In the genomic region with DNA sequence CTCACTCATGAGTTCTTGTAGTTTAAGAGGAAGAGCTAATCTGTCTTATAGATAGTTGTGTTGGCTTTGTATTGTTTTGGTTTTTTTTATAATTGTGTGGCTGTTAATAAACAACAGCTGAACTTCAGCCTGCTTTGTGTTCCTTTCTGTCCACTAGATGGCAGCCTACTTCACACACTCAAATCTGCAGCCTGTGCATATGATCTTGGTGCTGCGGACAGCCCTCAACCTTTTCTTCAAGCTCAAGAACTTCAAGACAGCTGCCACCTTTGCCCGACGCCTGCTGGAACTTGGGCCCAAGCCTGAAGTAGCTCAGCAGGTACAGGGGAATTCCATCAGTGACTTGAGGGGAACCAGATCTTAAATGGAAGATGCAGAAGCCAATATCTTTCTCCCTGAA, we compare ENCODE assay signal across 9 mouse cellular contexts. TPM values are rescaled to one million over a fixed set of nuclear protein-coding genes. Genes with fewer than 3 reads are reported as not detected.
DNase-seq lines count a peak whose midpoint lies in the region; ATAC-seq and TF ChIP-seq lines count a peak whose summit lies in the region.
"Had no signal": no experiment of that assay in that cellular context is flagged by ENCODE, and none has a peak within 500 bp of the region (broad histone marks: within the 10 kb centered on the region; RNA-seq: fewer than 3 reads in every experiment).

No protein-coding gene starts in this region.

- TF ChIP-seq POLR2A in bone marrow macrophage, adult 2 months (IDR thresholded peaks at IDR 0.05; ENCODE audit: borderline replicate concordance, low read depth, low read length) = no peak
- TF ChIP-seq POLR2A in embryonic fibroblast, embryonic 13.5 days (IDR thresholded peaks at IDR 0.05; ENCODE audit: low read depth, low read length) = no peak

- peak; percentile 40 for DNase-seq in kidney, adult 18-20 months
- DNase-seq in urinary bladder, adult 18-20 months (ENCODE audit: low spot score in 2 of 2) = no peak

- no peak overlapping the region for H3K9ac ChIP-seq in kidney, embryonic 14.5 days (ENCODE audit: low read depth, low read length)
- H3K9ac ChIP-seq in intestine, postnatal 0 days (ENCODE audit: low read depth, low read length) = no peak overlapping the region

- TF ChIP-seq CTCF in bone marrow macrophage, adult 2 months (IDR thresholded peaks at IDR 0.05; ENCODE audit: low read depth, low read length) = peak; percentile 51; the same call in 1 of the 2 replicates
- TF ChIP-seq CTCF in embryonic fibroblast, embryonic 13.5 days (IDR thresholded peaks at IDR 0.05; ENCODE audit: borderline replicate concordance, insufficient read depth, low read length) = peak; percentile 39; the same call in 1 of the 2 replicates
- peak; percentile 89 for TF ChIP-seq CTCF in intestine, postnatal 0 days (IDR thresholded peaks at IDR 0.05; ENCODE audit: low read depth)

- H3K4me1 ChIP-seq in kidney, embryonic 14.5 days (ENCODE audit: control insufficient read depth, insufficient read depth, low read length) = no peaks in the 10 kb centered on the region
- no peaks in the 10 kb centered on the region for H3K4me1 ChIP-seq in bone marrow macrophage, adult 2 months (ENCODE audit: control insufficient read depth, insufficient read depth, low read length)
- H3K4me1 ChIP-seq in embryonic fibroblast, embryonic 13.5 days (ENCODE audit: control insufficient read depth, insufficient read depth, low read length) = no peaks in the 10 kb centered on the region
- no peaks in the 10 kb centered on the region for H3K4me1 ChIP-seq in intestine, postnatal 0 days (replicated peaks; ENCODE audit: control insufficient read depth, insufficient read depth, low read length)

- peaks cover 88% of the 10 kb centered on the region for H3K36me3 ChIP-seq in kidney, embryonic 14.5 days (ENCODE audit: control insufficient read depth, insufficient read depth, low read length)
- H3K36me3 ChIP-seq in intestine, postnatal 0 days (ENCODE audit: control insufficient read depth, insufficient read depth) = peaks cover 90% of the 10 kb centered on the region

- ATAC-seq in kidney, embryonic 14.5 days (ENCODE audit: low FRiP score, low TSS enrichment) = no peak
- ATAC-seq in CD4-positive, CD25-positive, alpha-beta regulatory T cell, adult 4 months = peak; percentile 78
- no peak for ATAC-seq in intestine, postnatal 0 days
- peak; percentile 95 for ATAC-seq in megakaryocyte progenitor cell, adult 5-6 weeks (replicated peaks; ENCODE audit: poor library complexity)

- H3K27ac ChIP-seq in kidney, embryonic 14.5 days (ENCODE audit: low read depth, low read length) = no peak overlapping the region
- no peak overlapping the region for H3K27ac ChIP-seq in bone marrow macrophage, adult 2 months (ENCODE audit: insufficient read depth, low read depth, low read length)
- no peak overlapping the region for H3K27ac ChIP-seq in embryonic fibroblast, embryonic 13.5 days (ENCODE audit: insufficient read depth, low read length)
- H3K27ac ChIP-seq in intestine, postnatal 0 days (ENCODE audit: low read depth, low read length) = no peak overlapping the region
- H3K27ac ChIP-seq: macrophage had no signal

- no peaks in the 10 kb centered on the region for H3K9me3 ChIP-seq in kidney, embryonic 14.5 days (ENCODE audit: control insufficient read depth, low read length)
- no peaks in the 10 kb centered on the region for H3K9me3 ChIP-seq in intestine, postnatal 0 days (ENCODE audit: control insufficient read depth)

- H3K27me3 ChIP-seq in kidney, embryonic 14.5 days (ENCODE audit: control insufficient read depth, insufficient read depth, low read length) = no peaks in the 10 kb centered on the region
- H3K27me3 ChIP-seq in intestine, postnatal 0 days (replicated peaks; ENCODE audit: control insufficient read depth, insufficient read depth, low read length) = no peaks in the 10 kb centered on the region

- 60% methylated on average over 3 of the region's 3 CpGs for WGBS in kidney, embryonic 14.5 days
- 46% methylated on average over 3 of the region's 3 CpGs for WGBS in intestine, postnatal 0 days

- H3K4me2 ChIP-seq in kidney, embryonic 14.5 days (replicated peaks; ENCODE audit: low read depth, low read length) = no peak overlapping the region
- no peak overlapping the region for H3K4me2 ChIP-seq in intestine, postnatal 0 days (replicated peaks; ENCODE audit: low read depth)

- H3K4me3 ChIP-seq in kidney, embryonic 14.5 days (ENCODE audit: low read length) = no peak overlapping the region
- no peak overlapping the region for H3K4me3 ChIP-seq in bone marrow macrophage, adult 2 months (ENCODE audit: insufficient read depth, low read length)
- H3K4me3 ChIP-seq in embryonic fibroblast, embryonic 13.5 days (ENCODE audit: insufficient read depth, low read length) = no peak overlapping the region
- no peak overlapping the region for H3K4me3 ChIP-seq in intestine, postnatal 0 days (ENCODE audit: low read depth, low read length)

RNA-seq across cellular contexts. Expression of a gene that starts 6.8 kb away (rescaled TPM):
- 95.1 and 138 TPM in 2 replicates for polyA plus RNA-seq in kidney, embryonic 14.5 days (2014; fragmentation: Nextera tagmentation; extraction: Ambion mirVana)
- 100 to 1,000 TPM in 1 of 2 experiments, 10 to 100 TPM in 1; 82.9 to 122 TPM for polyA plus RNA-seq in CD4-positive, CD25-positive, alpha-beta regulatory T cell, adult 4 months (2017; shearing (Covaris generic))
- polyA plus RNA-seq in bone marrow macrophage, adult 2 months (2012; ENCODE audit: insufficient read depth, insufficient read length, missing spikeins) = 56.7 and 64.1 TPM in 2 replicates
- 88.3 and 98.7 TPM in 2 replicates for polyA plus RNA-seq in embryonic fibroblast, embryonic 13.5 days (2011; ENCODE audit: insufficient read length, low read depth, missing spikeins)
- polyA plus RNA-seq in intestine, postnatal 0 days (2015; fragmentation: Nextera tagmentation; extraction: Ambion mirVana) = 132 and 134 TPM in 2 replicates
- total RNA-seq in megakaryocyte progenitor cell, adult 5-6 weeks (2015) = 24.2 and 24.9 TPM in 2 replicates
- 31.2 and 38.4 TPM in 2 replicates for total RNA-seq in megakaryocyte progenitor cell, adult 5-6 weeks (2017)

RNA-seq across cellular contexts. Expression of a gene that starts 28.2 kb away (rescaled TPM):
- polyA plus RNA-seq in kidney, embryonic 14.5 days (2014; fragmentation: Nextera tagmentation; extraction: Ambion mirVana) = 78.3 and 114 TPM in 2 replicates
- polyA plus RNA-seq in CD4-positive, CD25-positive, alpha-beta regulatory T cell, adult 4 months (2017; shearing (Covaris generic)) = 100 to 1,000 TPM in 1 of 2 experiments, 10 to 100 TPM in 1; 76.5 to 132 TPM
- 73.2 and 78.3 TPM in 2 replicates for polyA plus RNA-seq in bone marrow macrophage, adult 2 months (2012; ENCODE audit: insufficient read depth, insufficient read length, missing spikeins)
- polyA plus RNA-seq in embryonic fibroblast, embryonic 13.5 days (2011; ENCODE audit: insufficient read length, low read depth, missing spikeins) = 73.1 and 83.4 TPM in 2 replicates
- polyA plus RNA-seq in intestine, postnatal 0 days (2015; fragmentation: Nextera tagmentation; extraction: Ambion mirVana) = 48.6 and 50.8 TPM in 2 replicates
- total RNA-seq in megakaryocyte progenitor cell, adult 5-6 weeks (2015) = 26.0 and 46.0 TPM in 2 replicates
- 93.6 and 140 TPM in 2 replicates for total RNA-seq in megakaryocyte progenitor cell, adult 5-6 weeks (2017)

RNA-seq across cellular contexts. Expression of a gene that starts 37.1 kb away (rescaled TPM):
- 66.5 and 136 TPM in 2 replicates for polyA plus RNA-seq in kidney, embryonic 14.5 days (2014; fragmentation: Nextera tagmentation; extraction: Ambion mirVana)
- 100 to 1,000 TPM; 105 to 161 TPM for polyA plus RNA-seq in CD4-positive, CD25-positive, alpha-beta regulatory T cell, adult 4 months (2017; shearing (Covaris generic))
- polyA plus RNA-seq in bone marrow macrophage, adult 2 months (2012; ENCODE audit: insufficient read depth, insufficient read length, missing spikeins) = 142 and 144 TPM in 2 replicates
- polyA plus RNA-seq in embryonic fibroblast, embryonic 13.5 days (2011; ENCODE audit: insufficient read length, low read depth, missing spikeins) = 122 and 145 TPM in 2 replicates
- 110 and 115 TPM in 2 replicates for polyA plus RNA-seq in intestine, postnatal 0 days (2015; fragmentation: Nextera tagmentation; extraction: Ambion mirVana)
- 68.0 and 69.0 TPM in 2 replicates for total RNA-seq in megakaryocyte progenitor cell, adult 5-6 weeks (2015)
- 26.3 and 35.5 TPM in 2 replicates for total RNA-seq in megakaryocyte progenitor cell, adult 5-6 weeks (2017)

RNA-seq across cellular contexts. Expression of a gene that starts 37.4 kb away (rescaled TPM):
- 78.1 and 194 TPM in 2 replicates for polyA plus RNA-seq in kidney, embryonic 14.5 days (2014; fragmentation: Nextera tagmentation; extraction: Ambion mirVana)
- 100 to 1,000 TPM in 1 of 2 experiments, 10 to 100 TPM in 1; 97.8 to 161 TPM for polyA plus RNA-seq in CD4-positive, CD25-positive, alpha-beta regulatory T cell, adult 4 months (2017; shearing (Covaris generic))
- polyA plus RNA-seq in bone marrow macrophage, adult 2 months (2012; ENCODE audit: insufficient read depth, insufficient read length, missing spikeins) = 159 and 167 TPM in 2 replicates
- 369 and 398 TPM in 2 replicates for polyA plus RNA-seq in embryonic fibroblast, embryonic 13.5 days (2011; ENCODE audit: insufficient read length, low read depth, missing spikeins)
- polyA plus RNA-seq in intestine, postnatal 0 days (2015; fragmentation: Nextera tagmentation; extraction: Ambion mirVana) = 133 and 139 TPM in 2 replicates
- total RNA-seq in megakaryocyte progenitor cell, adult 5-6 weeks (2015) = 146 and 159 TPM in 2 replicates
- total RNA-seq in megakaryocyte progenitor cell, adult 5-6 weeks (2017) = 140 and 152 TPM in 2 replicates

Comparison
In these comparisons a context has a peak if more than half of its experiments do, and no peak if none do; other contexts are left out.
1. ATAC-seq: peak in CD4-positive, CD25-positive, alpha-beta regulatory T cell, adult 4 months (single experiment) and megakaryocyte progenitor cell, adult 5-6 weeks (single experiment); none in kidney, embryonic 14.5 days (single experiment) and intestine, postnatal 0 days (single experiment).
2. CTCF ChIP-seq: peak in every context shown above with its lines; median percentile 89 in intestine, postnatal 0 days; 51 in bone marrow macrophage, adult 2 months; 39 in embryonic fibroblast, embryonic 13.5 days.